Mouse (Mus musculus): Measurements from ENCODE around the gene Mgmt. TPM values are rescaled to one million over a fixed set of nuclear protein-coding genes. Genes with fewer than 3 reads are reported as not detected.

The Mgmt gene
- total and polyA plus RNA-seq, 3 experiments: not detected

DNA sequence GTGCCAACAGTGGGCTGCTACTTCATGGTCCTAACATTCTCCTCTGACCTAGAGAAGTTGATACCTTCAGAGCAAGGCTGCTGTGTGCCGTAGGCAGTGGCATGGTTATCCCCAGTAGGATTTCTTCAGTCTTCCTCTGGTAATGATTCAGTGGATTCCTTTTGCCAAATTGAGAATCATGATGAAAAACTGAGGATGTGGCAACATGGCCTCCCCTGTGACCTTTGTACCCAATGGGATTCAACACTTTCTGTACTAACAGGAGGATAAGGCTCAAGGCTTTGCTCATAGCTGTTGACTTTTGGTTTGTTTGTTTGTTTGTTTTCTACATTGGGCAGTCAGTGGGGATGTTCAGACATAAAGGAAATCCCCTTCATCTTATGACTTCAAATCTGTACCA lies 180.9 kb downstream of the Mgmt start:
- no peaks in the 10 kb centered on the region for H3K4me1 ChIP-seq (ENCODE audit: control insufficient read depth in 1 of 2, insufficient read depth in 2 of 2, low read length in 2 of 2)
- no peak overlapping the region for H3K9ac ChIP-seq (ENCODE audit: control insufficient read depth, low read depth, low read length, poor library complexity, severe bottlenecking)
- no peaks in the 10 kb centered on the region for H3K79me2 ChIP-seq (ENCODE audit: control insufficient read depth, insufficient read depth, low read length, poor library complexity)
- DNase-seq (ENCODE audit: low read depth, low spot score): no peak
- TF ChIP-seq MXI1 (IDR thresholded peaks at IDR 0.05; ENCODE audit: low read depth, low read length) (no peak), MAZ (IDR thresholded peaks at IDR 0.05; ENCODE audit: low read depth, low read length) (no peak), E2F4 (IDR thresholded peaks at IDR 0.05; ENCODE audit: borderline replicate concordance, low read depth, low read length) (no peak), ZC3H11A (IDR thresholded peaks at IDR 0.05; ENCODE audit: low read depth, low read length) (no peak), MYB (IDR thresholded peaks at IDR 0.05; ENCODE audit: low read depth, low read length) (no peak), CTCF (IDR thresholded peaks at IDR 0.05 in 2 of 3, conservative IDR thresholded peaks at IDR 0.05 in 1 of 3; ENCODE audit: control insufficient read depth in 1 of 3, insufficient read depth in 1 of 3, low read depth in 2 of 3, low read length in 3 of 3, poor library complexity in 1 of 3, severe bottlenecking in 1 of 3) (no peak), CHD2 (IDR thresholded peaks at IDR 0.05; ENCODE audit: low read length) (no peak), GABPA (IDR thresholded peaks at IDR 0.05; ENCODE audit: low read depth, low read length) (no peak), ZNF384 (IDR thresholded peaks at IDR 0.05; ENCODE audit: low read depth, low read length) (no peak), SIN3A (IDR thresholded peaks at IDR 0.05; ENCODE audit: low read length) (no peak), RCOR1 (IDR thresholded peaks at IDR 0.05; ENCODE audit: low read depth, low read length) (no peak)
- no peak overlapping the region for H3K27ac ChIP-seq (ENCODE audit: control insufficient read depth, low read depth, low read length)
- H3K4me3 ChIP-seq (ENCODE audit: control insufficient read depth in 1 of 2, insufficient read depth in 1 of 2, low read depth in 2 of 2, low read length in 2 of 2): no peak overlapping the region
- no peaks in the 10 kb centered on the region for H3K27me3 ChIP-seq (ENCODE audit: control insufficient read depth in 1 of 2, insufficient read depth in 2 of 2, low read length in 2 of 2)
- no peaks in the 10 kb centered on the region for H3K9me3 ChIP-seq (replicated peaks; ENCODE audit: insufficient read depth, low read length)
- H3K36me3 ChIP-seq (ENCODE audit: control insufficient read depth in 1 of 2, insufficient read depth in 2 of 2, low read length in 2 of 2): no peaks in the 10 kb centered on the region

DNA sequence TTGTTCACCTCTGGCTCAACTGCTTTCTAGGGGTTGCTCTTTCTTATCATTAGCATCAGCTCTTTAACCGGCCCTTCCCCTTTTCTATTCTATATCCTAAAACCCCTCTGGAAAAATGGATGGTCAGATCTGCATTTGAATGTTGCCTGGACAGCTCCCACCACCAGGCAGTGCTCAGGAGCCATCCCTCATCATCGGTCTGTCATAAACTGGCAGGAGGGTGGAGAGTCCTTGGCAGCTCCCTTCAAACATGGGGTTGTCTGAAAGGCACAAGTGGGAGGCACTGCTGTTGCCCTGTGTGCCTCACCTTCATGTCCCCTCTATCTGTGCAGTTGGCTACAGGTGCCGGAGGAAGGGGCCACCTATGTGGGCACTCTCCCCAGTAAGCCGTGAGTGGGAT lies 185.8 kb downstream of the Mgmt start:
- no peak for DNase-seq (ENCODE audit: low read depth, low spot score)
- Histone ChIP-seq H3K9me3 (replicated peaks; ENCODE audit: insufficient read depth, low read length) (no peaks in the 10 kb centered on the region), H3K36me3 (ENCODE audit: control insufficient read depth in 1 of 2, insufficient read depth in 2 of 2, low read length in 2 of 2) (no peaks in the 10 kb centered on the region), H3K27me3 (ENCODE audit: control insufficient read depth in 1 of 2, insufficient read depth in 2 of 2, low read length in 2 of 2) (no peaks in the 10 kb centered on the region), H3K79me2 (ENCODE audit: control insufficient read depth, insufficient read depth, low read length, poor library complexity) (no peaks in the 10 kb centered on the region), H3K9ac (ENCODE audit: control insufficient read depth, low read depth, low read length, poor library complexity, severe bottlenecking) (no peak overlapping the region), H3K4me1 (ENCODE audit: control insufficient read depth in 1 of 2, insufficient read depth in 2 of 2, low read length in 2 of 2) (no peaks in the 10 kb centered on the region), H3K27ac (ENCODE audit: control insufficient read depth, low read depth, low read length) (no peak overlapping the region), H3K4me3 (ENCODE audit: control insufficient read depth in 1 of 2, insufficient read depth in 1 of 2, low read depth in 2 of 2, low read length in 2 of 2) (no peak overlapping the region)
- TF ChIP-seq KAT2A (conservative IDR thresholded peaks at IDR 0.05; ENCODE audit: low read depth, low read length) (no peak), GATA1 (IDR thresholded peaks at IDR 0.05; ENCODE audit: low read depth, low read length) (no peak), GABPA (IDR thresholded peaks at IDR 0.05; ENCODE audit: low read depth, low read length) (no peak), RAD21 (IDR thresholded peaks at IDR 0.05; ENCODE audit: low read depth, low read length) (no peak), NRF1 (IDR thresholded peaks at IDR 0.05; ENCODE audit: insufficient read depth, low read depth, low read length, poor library complexity, severe bottlenecking) (no peak), ZC3H11A (IDR thresholded peaks at IDR 0.05; ENCODE audit: low read depth, low read length) (no peak), RCOR1 (IDR thresholded peaks at IDR 0.05; ENCODE audit: low read depth, low read length) (no peak), CHD1 (IDR thresholded peaks at IDR 0.05; ENCODE audit: low read depth, low read length) (no peak), MYB (IDR thresholded peaks at IDR 0.05; ENCODE audit: low read depth, low read length) (no peak)
